Mouse (Mus musculus) megakaryocyte, adult 5-6 weeks (primary cell): Measurements from ENCODE around the gene Armh4. TPM values are rescaled to one million over a fixed set of nuclear protein-coding genes. Genes with fewer than 3 reads are reported as not detected.

Source experiments
- ATAC-seq: 2 replicates; pipeline ENCODE4 v1.8.0; 2016; ENCODE audit warnings: mild to moderate bottlenecking, inconsistent platforms; ENCODE audit not compliant: poor library complexity, severe bottlenecking
- total RNA-seq, 2 experiments: library from RNA; stranded (forward) in 1 of 2; stranded (reverse) in 1 of 2; fragments of 153-499, 151-499 nt in 1 of 2; fragments of 221-1000, 200-1000 nt in 1 of 2; gene quantifications; 2 replicates each; pipeline versions ENCODE4 v1.2.3 to v1.2.4; 2015 to 2017

The Armh4 gene
- total RNA-seq, 2 experiments from 2014 or later: not detected

- no peak for ATAC-seq
Observed at GRCm38 (mm10) chr14:49738441-49739088, 44.6 kb downstream of the Armh4 start.

- no peak for ATAC-seq
Observed at GRCm38 (mm10) chr14:49733950-49734349, 49.2 kb downstream of the Armh4 start.

- ATAC-seq: no peak
Observed at GRCm38 (mm10) chr14:49723361-49724054, 59.7 kb downstream of the Armh4 start.

- no peak for ATAC-seq
Observed at GRCm38 (mm10) chr14:49722782-49723181, 60.4 kb downstream of the Armh4 start.

GRCm38 (mm10) chr14:49721281-49721680 lies 61.9 kb downstream of the Armh4 start:
- no peak for ATAC-seq

- no peak for ATAC-seq
Observed at GRCm38 (mm10) chr14:49719678-49720077, 63.5 kb downstream of the Armh4 start.

- ATAC-seq: no peak
Observed at GRCm38 (mm10) chr14:49711016-49711415, 72.2 kb downstream of the Armh4 start.

GRCm38 (mm10) chr14:49703432-49704200 lies 79.6 kb downstream of the Armh4 start:
- ATAC-seq: no peak

- ATAC-seq: no peak
Observed at GRCm38 (mm10) chr14:49679511-49680284, 103.5 kb downstream of the Armh4 start.

GRCm38 (mm10) chr14:49676580-49676979 lies 106.6 kb downstream of the Armh4 start:
- no peak for ATAC-seq

GRCm38 (mm10) chr14:49660444-49660843 lies 122.7 kb downstream of the Armh4 start:
- no peak for ATAC-seq

GRCm38 (mm10) chr14:49649191-49649590 lies 134.0 kb downstream of the Armh4 start:
- no peak for ATAC-seq

- no peak for ATAC-seq
Observed at GRCm38 (mm10) chr14:49637422-49637821, 145.8 kb downstream of the Armh4 start.

GRCm38 (mm10) chr14:49626055-49626454 lies 157.1 kb downstream of the Armh4 start:
- ATAC-seq: no peak

Other genes starting within 250 kb of the Armh4 start
- not detected in 2 replicates for gene Olfr722, start 118.6 kb upstream of the Armh4 start, total RNA-seq (2015)
- not detected in 2 replicates for gene Olfr722, start 118.6 kb upstream of the Armh4 start, total RNA-seq (2017)
- gene Olfr723, start 148.4 kb upstream of the Armh4 start, total RNA-seq (2015): not detected in 2 replicates
- not detected in 2 replicates for gene Olfr723, start 148.4 kb upstream of the Armh4 start, total RNA-seq (2017)
- not detected in 2 replicates for gene Olfr724, start 179.9 kb upstream of the Armh4 start, total RNA-seq (2015)
- gene Olfr724, start 179.9 kb upstream of the Armh4 start, total RNA-seq (2017): not detected in 2 replicates